Mouse (Mus musculus) lung, postnatal 0 days (tissue): ENCODE data around the gene Bfsp1.

Experiments used
- CTCF ChIP-seq: IDR thresholded peaks from 2 replicates; pipeline ENCODE4 v1.5.1; 2016; ENCODE audit warnings: antibody characterized with exemption, mild to moderate bottlenecking
- EP300 ChIP-seq: IDR thresholded peaks from 2 replicates; pipeline ENCODE4 v1.6.1; 2016; ENCODE audit warnings: antibody characterized with exemption, mild to moderate bottlenecking, control low read depth

DNA sequence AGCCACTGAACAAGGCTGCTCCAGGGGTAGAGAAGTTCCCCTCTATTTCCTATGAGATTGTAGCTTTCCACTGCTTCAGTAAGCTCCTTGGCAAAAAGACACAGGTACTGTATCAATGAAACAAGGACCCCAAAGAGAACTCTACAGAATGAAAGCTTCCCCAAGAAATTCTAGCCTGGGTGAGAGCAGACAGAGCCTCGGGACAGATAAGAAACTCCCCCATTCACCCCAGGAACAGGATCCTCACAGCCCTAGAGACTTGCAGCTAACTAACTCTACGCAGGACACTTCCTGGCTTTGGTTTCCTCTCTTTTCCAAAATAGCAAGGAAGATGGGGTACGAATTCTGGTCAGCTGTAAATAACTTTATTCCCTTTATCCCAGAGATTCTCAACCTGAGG lies 15.7 kb downstream of the Bfsp1 start:
- TF ChIP-seq EP300: no peak
- no peak for TF ChIP-seq CTCF
